Mouse (Mus musculus) erythroblast, embryonic 14.5 days (primary cell): ENCODE results near the gene 4930438A08Rik. TPM values are rescaled to one million over a fixed set of nuclear protein-coding genes. Genes with fewer than 3 reads are reported as not detected.
"Not testable (repeated sequence)": the region's sequence is repeated elsewhere in the genome, so short reads cannot be mapped to it uniquely, and the experiment has no call there.

Experiments used
- H3K27me3 ChIP-seq: 2 replicates; pipeline ENCODE4 v1.6.1; 2012; ENCODE audit warnings: inconsistent platforms; ENCODE audit not compliant: control insufficient read depth
- H3K36me3 ChIP-seq: 2 replicates; pipeline ENCODE4 v1.6.1; 2012; ENCODE audit warnings: mild to moderate bottlenecking, inconsistent platforms; ENCODE audit not compliant: control insufficient read depth
- H3K4me1 ChIP-seq: 2 replicates; pipeline ENCODE4 v1.6.1; 2012; ENCODE audit warnings: inconsistent platforms; ENCODE audit not compliant: control insufficient read depth
- H3K4me3 ChIP-seq: replicated peaks from 2 replicates; pipeline ENCODE3; 2012; ENCODE audit warnings: moderate library complexity, mild to moderate bottlenecking, inconsistent platforms
- H3K9me3 ChIP-seq: 2 replicates; pipeline ENCODE4 v1.6.1; 2012; ENCODE audit warnings: low read length, inconsistent platforms, mixed read lengths; ENCODE audit not compliant: control insufficient read depth
- GATA1 ChIP-seq: IDR thresholded peaks from 2 replicates; pipeline ENCODE4 v1.6.1; 2012; ENCODE audit warnings: low read length, inconsistent platforms, mixed read lengths
- TAL1 ChIP-seq: IDR thresholded peaks from 3 replicates; pipeline ENCODE4 v1.6.1; 2012; ENCODE audit warnings: low read length, inconsistent platforms, mixed read lengths
- polyA plus RNA-seq: library from polyadenylated mRNA; stranded (reverse); fragments of >175 nt; gene quantifications from 2 replicates; pipeline ENCODE4 v1.2.3, GENCODE M21; 2012

4930438A08Rik gene
- polyA plus RNA-seq, 1 experiment, result not detected

DNA sequence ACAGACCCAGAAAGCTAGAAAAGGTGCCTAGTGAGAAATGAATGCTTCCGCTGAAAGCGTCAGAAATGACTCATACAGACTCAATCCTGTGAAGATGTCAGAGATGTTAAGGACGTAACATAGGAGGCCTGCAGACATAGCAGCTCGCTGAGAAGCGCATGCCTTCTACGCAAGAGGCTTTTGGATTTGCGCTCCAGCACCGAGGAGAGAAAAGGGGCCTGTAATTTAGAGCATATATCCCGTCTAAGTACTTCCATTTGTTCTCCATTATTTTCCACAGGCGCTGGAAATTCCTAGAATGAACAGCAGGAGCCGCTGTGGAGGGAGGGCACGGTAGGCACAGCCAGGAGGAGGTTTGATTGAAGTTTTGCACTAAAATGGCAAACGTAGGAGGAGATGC lies 26.5 kb downstream of the 4930438A08Rik start:
- no peak for TF ChIP-seq GATA1
- no peak for TF ChIP-seq TAL1
- H3K4me3 ChIP-seq, result peak overlapping the region; percentile 72

DNA sequence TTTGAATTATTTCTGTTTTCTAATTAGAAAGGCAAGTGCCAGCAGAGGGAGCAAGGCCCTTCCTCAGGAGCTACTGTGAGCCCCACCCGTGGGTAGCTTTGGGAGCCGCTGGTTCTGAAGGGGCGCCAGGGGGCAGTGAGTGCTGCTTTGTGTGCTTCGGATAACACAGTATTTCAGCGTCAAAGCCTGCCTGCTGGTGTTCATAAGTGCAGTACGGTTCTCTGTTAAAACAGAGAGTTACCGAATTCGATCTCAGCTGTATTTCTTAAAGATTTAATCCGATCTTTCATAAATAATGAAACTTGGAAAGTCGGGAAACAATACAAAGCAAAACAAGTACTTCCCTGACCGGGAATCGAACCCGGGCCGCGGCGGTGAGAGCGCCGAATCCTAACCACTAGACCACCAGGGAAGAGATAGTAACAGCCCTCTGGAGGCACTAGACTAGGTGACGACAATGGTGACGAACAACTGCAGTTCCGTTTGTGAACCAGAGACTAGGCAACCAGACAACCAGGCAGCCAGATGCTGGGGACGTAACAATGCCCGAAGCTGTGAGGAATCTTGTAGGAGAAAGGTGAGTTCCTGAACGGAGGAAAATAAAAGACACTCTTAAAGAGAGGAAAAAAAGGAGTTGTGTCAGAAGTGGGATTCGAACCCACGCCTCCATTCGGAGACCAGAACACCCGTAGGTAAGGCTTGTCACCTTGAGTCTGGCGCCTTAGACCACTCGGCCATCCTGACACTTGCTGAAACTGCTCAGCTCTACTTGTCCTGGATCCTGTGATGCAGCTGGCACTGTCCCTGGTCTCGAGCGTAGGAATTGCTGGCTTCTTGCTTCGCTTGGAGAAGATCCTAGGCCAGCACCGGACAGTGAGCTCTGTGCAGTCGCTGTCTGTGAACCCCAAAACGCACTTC lies 27.5 kb downstream of the 4930438A08Rik start:
- no peaks in the 10 kb centered on the region for H3K27me3 ChIP-seq
- H3K36me3 ChIP-seq, result no peaks in the 10 kb centered on the region
- H3K4me3 ChIP-seq, result peak overlapping the region; percentile 72
- TF ChIP-seq TAL1, result no peak
- no peak for TF ChIP-seq GATA1
- no peaks in the 10 kb centered on the region for H3K9me3 ChIP-seq
- peaks cover 41% of the 10 kb centered on the region for H3K4me1 ChIP-seq

More for the DNA sequence above, 26.5 kb downstream of the 4930438A08Rik start:
- H3K9me3 ChIP-seq, result no peaks in the 10 kb centered on the region
- no peaks in the 10 kb centered on the region for H3K27me3 ChIP-seq
- peaks cover 31% of the 10 kb centered on the region for H3K4me1 ChIP-seq
- H3K36me3 ChIP-seq, result no peaks in the 10 kb centered on the region

DNA sequence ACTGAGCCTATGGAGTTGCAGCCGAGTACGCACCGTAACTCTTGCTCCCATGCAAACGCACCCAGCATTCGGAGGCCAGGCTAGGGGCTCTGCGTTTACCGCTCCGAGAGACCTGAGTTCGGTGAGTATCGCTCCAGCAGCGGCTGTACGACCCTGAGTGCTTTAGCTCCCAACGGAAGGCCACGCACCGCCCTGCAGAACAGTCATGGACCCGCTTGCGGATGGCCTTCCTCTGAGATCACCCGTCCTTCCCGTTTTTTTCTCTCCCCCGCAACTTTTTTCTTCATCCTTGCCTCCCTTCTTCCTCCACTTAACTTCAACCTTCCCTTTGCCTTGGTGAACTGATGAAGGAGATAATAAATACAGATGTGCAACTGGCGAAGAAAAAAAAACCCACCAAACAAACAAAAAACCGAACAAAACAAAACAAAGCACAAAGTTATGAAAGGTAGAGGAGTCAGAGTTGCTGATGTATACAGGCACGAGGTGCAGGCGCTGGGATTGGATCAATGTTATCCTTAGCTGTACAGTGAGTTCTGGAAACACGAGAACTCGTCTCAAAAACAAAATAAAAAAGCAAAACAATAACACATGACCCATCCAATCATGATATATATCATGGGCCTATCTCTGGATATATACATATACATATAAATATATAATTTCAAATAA lies 28.3 kb downstream of the 4930438A08Rik start:
- Histone ChIP-seq H3K9me3 (no peaks in the 10 kb centered on the region), H3K4me1 (peaks cover 50% of the 10 kb centered on the region), H3K4me3 (peak overlapping the region; percentile 72), H3K27me3 (no peaks in the 10 kb centered on the region), H3K36me3 (no peaks in the 10 kb centered on the region)
- no peak for TF ChIP-seq TAL1
- TF ChIP-seq GATA1, result no peak

DNA sequence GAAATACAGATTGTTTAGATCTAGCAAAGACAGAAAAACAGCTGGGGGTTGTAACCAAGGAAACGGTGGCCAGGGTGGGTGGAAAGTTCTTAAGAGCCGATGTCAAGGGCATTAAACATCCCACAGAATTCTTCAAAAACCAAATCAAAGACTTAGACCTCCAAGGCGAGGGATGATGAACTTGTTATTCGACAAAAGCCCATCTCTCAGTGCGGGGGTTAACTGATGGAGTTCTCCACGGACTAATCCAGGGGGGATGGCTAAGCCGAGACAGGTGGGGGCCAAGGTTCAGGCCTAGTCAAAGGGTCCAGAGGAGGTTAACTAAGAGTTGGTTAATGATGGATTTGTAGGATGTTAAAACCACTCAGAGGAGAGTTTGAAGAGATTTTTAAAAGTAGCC lies 29.0 kb downstream of the 4930438A08Rik start:
- Histone ChIP-seq H3K9me3 (no peaks in the 10 kb centered on the region), H3K4me1 (peaks cover 54% of the 10 kb centered on the region), H3K27me3 (no peaks in the 10 kb centered on the region), H3K4me3 (peak overlapping the region; percentile 43), H3K36me3 (peaks cover under 1% of the 10 kb centered on the region)
- TF ChIP-seq GATA1 (no peak), TAL1 (no peak)

DNA sequence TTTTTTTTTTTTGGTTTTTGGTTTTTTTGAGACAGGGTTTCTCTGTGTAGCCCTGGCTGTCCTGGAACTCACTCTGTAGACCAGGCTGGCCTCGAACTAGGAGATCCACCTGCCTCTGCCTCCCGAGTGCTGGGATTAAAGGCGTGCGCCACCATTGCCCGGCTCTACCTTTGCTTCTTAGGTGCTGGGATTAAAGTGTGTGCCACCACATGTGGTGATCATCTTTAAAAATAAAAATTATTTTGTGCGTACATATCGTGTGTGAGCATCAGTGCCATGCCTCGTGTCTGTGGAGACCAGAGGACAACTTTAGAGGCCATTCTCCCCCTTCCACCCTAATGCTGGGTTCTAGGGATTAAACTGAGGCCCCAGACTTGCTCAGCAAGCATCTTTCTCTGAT lies 30.7 kb downstream of the 4930438A08Rik start:
- peaks cover 57% of the 10 kb centered on the region for H3K4me1 ChIP-seq
- H3K27me3 ChIP-seq, result not testable (repeated sequence)

DNA sequence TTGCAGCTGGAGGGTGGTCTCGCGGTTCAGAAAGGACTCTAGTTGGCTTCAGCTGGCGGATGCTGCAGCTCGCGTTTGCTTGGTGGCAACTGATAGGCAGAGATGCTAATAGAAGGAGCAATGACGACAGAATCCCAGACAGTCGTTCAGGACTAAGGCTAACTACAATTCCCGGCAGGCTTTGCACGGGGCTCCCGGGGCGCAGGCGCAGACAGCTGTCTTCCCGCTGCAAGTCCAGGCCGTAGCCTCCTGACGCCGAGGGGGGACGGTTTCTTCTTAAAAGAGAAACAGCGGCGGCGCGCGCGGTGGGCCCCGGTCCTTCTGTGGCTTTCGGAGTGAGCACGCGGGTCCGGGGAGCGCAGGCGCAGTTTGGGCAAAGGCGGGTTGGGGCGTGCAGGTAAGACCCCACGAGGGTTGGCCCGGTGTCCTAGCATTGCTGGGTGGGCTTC lies 32.3 kb downstream of the 4930438A08Rik start, which contains the start of gene Zfp692:
Gene Zfp692, plus strand, starts transcription at position 210 of the 449 bp plus-strand sequence.
- TF ChIP-seq GATA1 (no peak), TAL1 (no peak)
- Histone ChIP-seq H3K4me3 (peak within 1 kb of the TSS; percentile 72), H3K36me3 (peaks cover 34% of the 10 kb centered on the region), H3K4me1 (peaks cover 44% of the 10 kb centered on the region), H3K9me3 (no peaks in the 10 kb centered on the region), H3K27me3 (no peaks in the 10 kb centered on the region)

More for the DNA sequence above, 30.7 kb downstream of the 4930438A08Rik start:
- not testable (repeated sequence) for H3K4me3 ChIP-seq, H3K9me3 ChIP-seq
- peaks cover 18% of the 10 kb centered on the region for H3K36me3 ChIP-seq

DNA sequence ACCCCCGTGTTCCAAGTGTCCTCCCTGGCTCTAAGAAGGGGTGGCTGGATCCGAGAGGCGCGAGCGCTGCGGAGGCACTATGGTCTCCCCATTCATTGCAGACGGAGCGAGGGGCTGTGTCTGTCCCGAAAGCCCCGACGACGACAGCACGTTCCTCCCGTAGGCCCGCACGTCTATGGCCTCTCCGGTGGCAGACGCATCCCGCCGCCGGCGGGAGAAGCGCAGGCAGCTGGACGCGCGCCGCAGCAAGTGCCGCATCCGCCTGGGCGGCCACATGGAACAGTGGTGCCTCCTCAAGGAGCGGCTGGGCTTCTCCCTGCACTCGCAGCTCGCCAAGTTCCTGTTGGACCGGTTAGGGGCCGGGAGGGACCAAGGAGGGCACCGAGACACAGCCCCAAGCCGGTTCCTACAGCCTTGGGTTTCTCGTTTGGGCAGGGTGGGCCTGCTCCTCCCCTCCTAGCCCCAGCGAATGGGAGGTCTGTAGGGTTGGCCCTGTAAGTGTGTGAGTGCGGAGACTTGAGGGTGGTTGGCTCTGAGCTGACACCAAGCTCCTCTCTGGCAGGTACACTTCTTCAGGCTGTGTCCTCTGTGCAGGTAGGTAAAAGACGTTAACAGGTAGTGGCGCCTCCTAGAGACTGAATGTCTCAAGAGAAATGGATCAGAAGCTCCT lies 32.9 kb downstream of the 4930438A08Rik start:
- TF ChIP-seq GATA1 (no peak), TAL1 (no peak)
- H3K4me1 ChIP-seq, result peaks cover 39% of the 10 kb centered on the region
- H3K36me3 ChIP-seq, result peaks cover 39% of the 10 kb centered on the region
- H3K4me3 ChIP-seq, result peak overlapping the region; percentile 72
- H3K27me3 ChIP-seq, result no peaks in the 10 kb centered on the region
- H3K9me3 ChIP-seq, result no peaks in the 10 kb centered on the region

DNA sequence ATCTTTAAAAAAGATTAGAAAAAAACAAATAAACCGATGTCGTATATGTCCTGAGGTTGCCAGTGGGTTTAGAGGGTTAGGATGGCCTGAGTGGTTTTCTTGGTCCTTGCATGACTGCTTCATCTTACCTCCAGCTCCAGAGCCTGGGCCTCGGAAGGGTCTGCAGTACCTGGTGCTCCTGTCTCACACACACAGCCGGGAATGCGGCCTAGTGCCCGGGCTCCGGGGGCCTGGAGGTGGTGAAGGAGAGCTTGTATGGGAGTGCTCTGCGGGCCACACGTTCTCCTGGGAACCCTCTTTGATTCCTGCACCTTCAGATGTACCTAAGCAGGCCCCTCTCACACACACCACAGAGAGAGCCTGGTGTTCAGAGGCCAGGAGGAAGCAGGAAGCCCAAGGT lies 34.1 kb downstream of the 4930438A08Rik start:
- no peaks in the 10 kb centered on the region for H3K27me3 ChIP-seq
- H3K36me3 ChIP-seq, result peaks cover 50% of the 10 kb centered on the region
- no peaks in the 10 kb centered on the region for H3K9me3 ChIP-seq
- no peak for TF ChIP-seq GATA1
- no peak overlapping the region for H3K4me3 ChIP-seq
- peaks cover 33% of the 10 kb centered on the region for H3K4me1 ChIP-seq

DNA sequence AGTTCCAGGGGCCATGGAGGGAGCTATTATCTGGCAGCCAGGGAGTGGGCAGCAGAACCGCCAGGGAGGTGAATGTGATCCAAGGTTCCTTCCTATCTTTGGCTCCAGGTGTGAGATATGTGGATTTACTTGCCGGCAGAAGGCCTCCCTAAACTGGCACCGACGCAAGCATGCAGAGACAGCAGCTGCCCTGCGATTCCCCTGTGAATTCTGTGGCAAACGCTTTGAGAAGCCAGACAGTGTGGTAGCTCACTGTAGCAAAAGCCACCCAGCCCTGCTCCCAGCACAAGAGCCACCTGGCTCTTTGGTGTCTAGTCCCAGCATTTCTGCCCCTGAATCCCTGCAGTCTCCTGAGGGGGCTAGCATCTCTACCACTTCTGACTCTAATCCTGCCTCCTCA lies 39.5 kb downstream of the 4930438A08Rik start:
- peaks cover 8% of the 10 kb centered on the region for H3K9me3 ChIP-seq
- no peaks in the 10 kb centered on the region for H3K27me3 ChIP-seq
- H3K4me1 ChIP-seq, result peaks cover 10% of the 10 kb centered on the region
- no peak overlapping the region for H3K4me3 ChIP-seq
- peaks cover 99% of the 10 kb centered on the region for H3K36me3 ChIP-seq
- TF ChIP-seq TAL1 (no peak), GATA1 (no peak)
